Mouse (Mus musculus): ENCODE data around the gene Cda.

Cda gene

GRCm38 (mm10) chr4:138368498-138369260, 887 bp upstream of the Cda start:
- no peak for DNase-seq (ENCODE audit: low spot score)

GRCm38 (mm10) chr4:138366561-138366960, 1.2 kb downstream of the Cda start:
- DNase-seq (ENCODE audit: low spot score), result no peak

- DNase-seq (ENCODE audit: low spot score), result no peak
Measured at GRCm38 (mm10) chr4:138363511-138363910, 4.3 kb downstream of the Cda start.

GRCm38 (mm10) chr4:138362883-138363282, 4.9 kb downstream of the Cda start:
- DNase-seq (ENCODE audit: low spot score), result no peak

GRCm38 (mm10) chr4:138361370-138361821, 6.4 kb downstream of the Cda start:
- DNase-seq (ENCODE audit: low spot score), result no peak

GRCm38 (mm10) chr4:138358176-138358575, 9.6 kb downstream of the Cda start:
- no peak for DNase-seq (ENCODE audit: low spot score)

GRCm38 (mm10) chr4:138356551-138356950, 11.2 kb downstream of the Cda start:
- DNase-seq (ENCODE audit: low spot score), result no peak

GRCm38 (mm10) chr4:138356141-138356540, 11.7 kb downstream of the Cda start:
- no peak for DNase-seq (ENCODE audit: low spot score)

- no peak for DNase-seq (ENCODE audit: low spot score)
Measured at GRCm38 (mm10) chr4:138355496-138355895, 12.3 kb downstream of the Cda start.

GRCm38 (mm10) chr4:138353438-138354171, 14.2 kb downstream of the Cda start:
- no peak for DNase-seq (ENCODE audit: low spot score)

- DNase-seq (ENCODE audit: low spot score), result no peak
Measured at GRCm38 (mm10) chr4:138352692-138353091, 15.1 kb downstream of the Cda start.

- DNase-seq (ENCODE audit: low spot score), result no peak
Measured at GRCm38 (mm10) chr4:138351821-138352220, 16.0 kb downstream of the Cda start.

GRCm38 (mm10) chr4:138348716-138349115, 19.1 kb downstream of the Cda start:
- DNase-seq (ENCODE audit: low spot score), result no peak

GRCm38 (mm10) chr4:138347280-138347679, 20.5 kb downstream of the Cda start:
- no peak for DNase-seq (ENCODE audit: low spot score)

- DNase-seq (ENCODE audit: low spot score), result no peak
Measured at GRCm38 (mm10) chr4:138344891-138345545, 22.8 kb downstream of the Cda start.

- DNase-seq (ENCODE audit: low spot score), result no peak
Measured at GRCm38 (mm10) chr4:138343341-138343837, 24.4 kb downstream of the Cda start.

GRCm38 (mm10) chr4:138342778-138343177, 25.0 kb downstream of the Cda start:
- DNase-seq (ENCODE audit: low spot score), result no peak

- no peak for DNase-seq (ENCODE audit: low spot score)
Measured at GRCm38 (mm10) chr4:138342048-138342447, 25.7 kb downstream of the Cda start.

- no peak for DNase-seq (ENCODE audit: low spot score)
Measured at GRCm38 (mm10) chr4:138341393-138341792, 26.4 kb downstream of the Cda start.

- DNase-seq (ENCODE audit: low spot score), result no peak
Measured at GRCm38 (mm10) chr4:138339963-138340362, 27.8 kb downstream of the Cda start.

- no peak for DNase-seq (ENCODE audit: low spot score)
Measured at GRCm38 (mm10) chr4:138337341-138337740, 30.5 kb downstream of the Cda start.

GRCm38 (mm10) chr4:138336876-138337275, 30.9 kb downstream of the Cda start:
- no peak for DNase-seq (ENCODE audit: low spot score)

- DNase-seq (ENCODE audit: low spot score), result no peak
Measured at GRCm38 (mm10) chr4:138335648-138336047, 32.1 kb downstream of the Cda start.
